15 mouse cellular contexts compared by ENCODE assay signal in the genomic region with DNA sequence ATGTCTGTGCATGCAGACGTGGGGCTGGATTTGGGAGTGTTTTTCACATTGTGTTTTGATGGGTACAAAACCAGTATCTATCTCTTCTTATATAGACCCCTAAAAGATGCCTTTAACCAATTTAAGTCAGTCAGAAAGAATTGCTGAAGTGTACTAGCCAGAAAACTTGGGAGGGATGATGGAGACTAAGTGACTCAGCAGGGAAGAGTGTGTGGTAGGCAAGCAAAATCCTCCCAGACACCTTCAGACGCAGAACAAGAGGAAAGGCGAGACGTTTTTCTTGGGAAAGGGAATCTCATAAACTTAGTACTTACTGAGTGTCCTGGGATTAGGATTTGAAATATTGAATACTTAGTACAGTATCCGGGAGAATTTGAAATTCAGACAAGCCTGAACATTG. TPM values are rescaled to one million over a fixed set of nuclear protein-coding genes. Genes with fewer than 3 reads are reported as not detected.
A peak's percentile ranks its signal among the peaks of the same experiment; 100 is the strongest.
DNase-seq lines count a peak whose midpoint lies in the region; TF ChIP-seq lines count a peak whose summit lies in the region.
"Had no signal": no experiment of that assay in that cellular context is flagged by ENCODE, and none has a peak within 500 bp of the region (broad histone marks: within the 10 kb centered on the region; RNA-seq: fewer than 3 reads in every experiment).

No protein-coding gene starts in this region.

- H3K4me3 ChIP-seq in CH12.LX (replicated peaks in 1 of 3; ENCODE audit: low read depth in 2 of 3, low read length in 2 of 3, poor library complexity in 1 of 3) (no peak overlapping the region), myocyte (no peak overlapping the region)
- H3K4me3 ChIP-seq: embryonic facial prominence, embryonic 10.5 days; erythroblast, embryonic 14.5 days; forebrain, embryonic 10.5 days; heart, embryonic 13.5 days; hindbrain, embryonic 12.5 days had no signal

- TF ChIP-seq POLR2A in CH12.LX (IDR thresholded peaks at IDR 0.05; ENCODE audit: low read depth, low read length) (no peak), myocyte (IDR thresholded peaks at IDR 0.05; ENCODE audit: insufficient read length, low read depth) (no peak)

- dilution Hi-C loops in CH12.LX (cut with MboI; ENCODE audit: extremely low pct_ligation_motif_present, extremely low pct_unique_long_range_greater_than_20kb, low sequenced_read_pairs): no loop called here

- H3K79me2 ChIP-seq in CH12.LX (replicated peaks; ENCODE audit: control insufficient read depth, extremely low read depth, insufficient read depth, poor library complexity, severe bottlenecking): no peaks in the 10 kb centered on the region
- no peaks in the 10 kb centered on the region for H3K79me2 ChIP-seq in myocyte (ENCODE audit: control insufficient read depth, insufficient read depth)

- no peak overlapping the region for H3K9ac ChIP-seq in CH12.LX (ENCODE audit: insufficient read depth, low read depth)
- H3K9ac ChIP-seq: heart, embryonic 13.5 days; hindbrain, embryonic 12.5 days had no signal

- H3K36me3 ChIP-seq in CH12.LX (replicated peaks in 1 of 2; ENCODE audit: control insufficient read depth in 1 of 2, insufficient read depth in 1 of 2, low read length in 1 of 2) (no peaks in the 10 kb centered on the region), myocyte (ENCODE audit: control insufficient read depth, insufficient read depth) (no peaks in the 10 kb centered on the region)
- H3K36me3 ChIP-seq: embryonic facial prominence, embryonic 10.5 days; forebrain, embryonic 10.5 days; heart, embryonic 13.5 days; hindbrain, embryonic 12.5 days had no signal

- no peaks in the 10 kb centered on the region for H3K27me3 ChIP-seq in CH12.LX (replicated peaks)
- H3K27me3 ChIP-seq in myocyte (ENCODE audit: control insufficient read depth, insufficient read depth, insufficient read length): no peaks in the 10 kb centered on the region
- H3K27me3 ChIP-seq: heart, embryonic 13.5 days; hindbrain, embryonic 12.5 days had no signal

- TF ChIP-seq EP300 in CH12.LX (IDR thresholded peaks at IDR 0.05; ENCODE audit: low read length): no peak

- H3K9me3 ChIP-seq in CH12.LX (replicated peaks; ENCODE audit: low read length): no peaks in the 10 kb centered on the region
- H3K9me3 ChIP-seq: embryonic facial prominence, embryonic 10.5 days; heart, embryonic 13.5 days; hindbrain, embryonic 12.5 days had no signal

- peak; percentile 70 for DNase-seq in 3T3-L1 (ENCODE audit: low read depth, low spot score)
- no peak for DNase-seq in CH12.LX (ENCODE audit: extremely low read depth)
- peak; percentile 10 for DNase-seq in adipocyte (ENCODE audit: low spot score)
- DNase-seq in gastrocnemius, postnatal 4 days (ENCODE audit: low spot score in 2 of 2): no peak
- no peak for DNase-seq in spleen, adult 18-20 months
- DNase-seq: cerebellum, adult 2 months; cerebellum, postnatal 10 days; gastrocnemius, postnatal 10 days; heart, postnatal 4 days had no signal

- peak overlapping the region; percentile 11; the same call in 1 of the 2 replicates for H3K4me2 ChIP-seq in CH12.LX (ENCODE audit: insufficient read depth, low read depth, poor library complexity, severe bottlenecking)
- peak overlapping the region; percentile 94 for H3K4me2 ChIP-seq in myocyte (ENCODE audit: low read depth)
- H3K4me2 ChIP-seq: heart, embryonic 13.5 days; hindbrain, embryonic 12.5 days had no signal

- no peak for TF ChIP-seq RAD21 in CH12.LX (IDR thresholded peaks at IDR 0.05; ENCODE audit: low read depth, low read length)

- no peak for TF ChIP-seq CTCF in CH12.LX (conservative IDR thresholded peaks at IDR 0.05 in 1 of 2, IDR thresholded peaks at IDR 0.05 in 1 of 2; ENCODE audit: low read depth in 2 of 2, low read length in 2 of 2)

- no peak overlapping the region for H3K27ac ChIP-seq in CH12.LX (ENCODE audit: insufficient read depth, low read depth)
- H3K27ac ChIP-seq: embryonic facial prominence, embryonic 10.5 days; forebrain, embryonic 10.5 days; heart, embryonic 13.5 days; hindbrain, embryonic 12.5 days had no signal

- in situ Hi-C loops in CH12.LX (cut with MboI; ENCODE audit: low pct_ligation_motif_present, low pct_unique_long_range_greater_than_20kb, low sequenced_read_pairs): no loop called here

- H3K4me1 ChIP-seq in CH12.LX (ENCODE audit: control insufficient read depth in 1 of 2, insufficient read depth in 2 of 2): peaks cover 8 to 11% of the 10 kb centered on the region in 2 experiments
- H3K4me1 ChIP-seq: embryonic facial prominence, embryonic 10.5 days; forebrain, embryonic 10.5 days; heart, embryonic 13.5 days; hindbrain, embryonic 12.5 days had no signal

- H3ac ChIP-seq in myocyte (ENCODE audit: control insufficient read depth, insufficient read length): no peak overlapping the region

TF ChIP-seq in CH12.LX, 34 proteins besides CTCF, POLR2A, EP300 and RAD21:
- TF ChIP-seq CHD1 (IDR thresholded peaks at IDR 0.05; ENCODE audit: low read depth, low read length): no peak

TF ChIP-seq in myocyte, 11 proteins besides CTCF, POLR2A, EP300 and RAD21:
- TF ChIP-seq CEBPB (IDR thresholded peaks at IDR 0.05; ENCODE audit: insufficient read depth, poor library complexity, severe bottlenecking) (no peak), REST (IDR thresholded peaks at IDR 0.05; ENCODE audit: insufficient read depth, insufficient read length) (no peak), E2F4 (IDR thresholded peaks at IDR 0.05; ENCODE audit: insufficient read depth) (no peak), TCF12 (IDR thresholded peaks at IDR 0.05; ENCODE audit: insufficient read depth, poor library complexity, severe bottlenecking) (no peak)

RNA-seq across cellular contexts. Expression of a gene that starts 39.8 kb away (rescaled TPM):
- total RNA-seq in CH12.LX (2012; rRNA removed): 141 and 171 TPM in 2 replicates
- total RNA-seq in CH12.LX (2014; rRNA removed): 34.7 and 40.4 TPM in 2 replicates
- 45.2 and 50.8 TPM in 2 replicates for polyA plus RNA-seq in CH12.LX (2012; ENCODE audit: insufficient read length, low read depth)
- polyA plus RNA-seq in myocyte (2012; fragmentation: generic; extraction: Trizol): 8.9 TPM
- total RNA-seq in gastrocnemius, postnatal 4 days (2021): 10 to 100 TPM; 18.0 to 21.2 TPM

Comparison
In these comparisons a context has a peak if more than half of its experiments do, and no peak if none do; other contexts are left out.
1. DNase-seq: peak in 3T3-L1 (single experiment) and adipocyte (single experiment); none in CH12.LX (single experiment), gastrocnemius, postnatal 4 days (0 of 2) and spleen, adult 18-20 months (0 of 2).